Mouse (Mus musculus): Measurements from ENCODE around the gene Pomp.
A peak's percentile ranks its signal among the peaks of the same experiment; 100 is the strongest.
"Not testable (repeated sequence)": the region's sequence is repeated elsewhere in the genome, so short reads cannot be mapped to it uniquely, and the experiment has no call there.

The Pomp gene

GRCm38 (mm10) chr5:147850194-147850593 lies 10.1 kb upstream of the Pomp start:
- no peak for DNase-seq (ENCODE audit: low spot score)

- no peak for DNase-seq (ENCODE audit: low spot score)
Measured at GRCm38 (mm10) chr5:147860076-147860448, 199 bp upstream of the Pomp start.

GRCm38 (mm10) chr5:147868674-147869073 lies 8.4 kb downstream of the Pomp start:
- no peak for DNase-seq (ENCODE audit: low spot score)

- no peak for DNase-seq (ENCODE audit: low spot score)
Measured at GRCm38 (mm10) chr5:147869568-147869967, 9.3 kb downstream of the Pomp start.

GRCm38 (mm10) chr5:147870296-147870695 lies 10.0 kb downstream of the Pomp start:
- DNase-seq (ENCODE audit: low spot score) = no peak

- no peak for DNase-seq (ENCODE audit: low spot score)
Measured at GRCm38 (mm10) chr5:147871091-147871820, 11.0 kb downstream of the Pomp start.

GRCm38 (mm10) chr5:147874491-147875065 lies 14.3 kb downstream of the Pomp start:
- DNase-seq (ENCODE audit: low spot score) = no peak

GRCm38 (mm10) chr5:147875210-147875609 lies 14.9 kb downstream of the Pomp start:
- no peak for DNase-seq (ENCODE audit: low spot score)

- no peak for DNase-seq (ENCODE audit: low spot score)
Measured at GRCm38 (mm10) chr5:147877520-147877919, 17.3 kb downstream of the Pomp start.

- DNase-seq (ENCODE audit: low spot score) = no peak
Measured at GRCm38 (mm10) chr5:147879971-147880682, 19.9 kb downstream of the Pomp start.

- no peak for DNase-seq (ENCODE audit: low spot score)
Measured at GRCm38 (mm10) chr5:147883581-147883980, 23.3 kb downstream of the Pomp start.

GRCm38 (mm10) chr5:147888313-147889297 lies 28.3 kb downstream of the Pomp start:
- no peak for DNase-seq (ENCODE audit: low spot score)

- DNase-seq (ENCODE audit: low spot score) = no peak
Measured at GRCm38 (mm10) chr5:147892735-147893134, 32.5 kb downstream of the Pomp start.

GRCm38 (mm10) chr5:147893143-147893542 lies 32.9 kb downstream of the Pomp start:
- peak; percentile 38 for DNase-seq (ENCODE audit: low spot score)

GRCm38 (mm10) chr5:147893766-147894454 lies 33.6 kb downstream of the Pomp start:
- peak; percentile 16 for DNase-seq (ENCODE audit: low spot score)

- peak; percentile 95 for DNase-seq (ENCODE audit: low spot score)
Measured at GRCm38 (mm10) chr5:147894455-147895076, 34.3 kb downstream of the Pomp start, which contains the start of gene Slc46a3. Gene Slc46a3 (minus strand): TSS chr5:147894815.

GRCm38 (mm10) chr5:147895436-147896198 lies 35.4 kb downstream of the Pomp start:
- DNase-seq (ENCODE audit: low spot score) = peak; percentile 22

- not testable (repeated sequence) for DNase-seq (ENCODE audit: low spot score)
Measured at GRCm38 (mm10) chr5:147896501-147896900, 36.2 kb downstream of the Pomp start.

GRCm38 (mm10) chr5:147898254-147898653 lies 38.0 kb downstream of the Pomp start:
- DNase-seq (ENCODE audit: low spot score) = no peak

GRCm38 (mm10) chr5:147898968-147899549 lies 38.8 kb downstream of the Pomp start:
- DNase-seq (ENCODE audit: low spot score) = no peak
